Mouse (Mus musculus) naive thymus-derived CD4-positive, alpha-beta T cell, adult 2 months (primary cell): Measurements from ENCODE around the gene Flt3l.
A peak's percentile ranks its signal among the peaks of the same experiment; 100 is the strongest.
"Not testable (repeated sequence)": the region's sequence is repeated elsewhere in the genome, so short reads cannot be mapped to it uniquely, and the experiment has no call there.

Experiments used
- DNase-seq: peaks from one replicate; pipeline ENCODE4 v3.0.0-alpha.2; 2011; ENCODE audit warnings: low read depth

Flt3l gene

GRCm38 (mm10) chr7:45123186-45123570 is 13.1 kb downstream of the Flt3l start:
- DNase-seq: peak; percentile 63

GRCm38 (mm10) chr7:45122561-45123185 is 13.6 kb downstream of the Flt3l start:
- peak; percentile 47 for DNase-seq

DNA sequence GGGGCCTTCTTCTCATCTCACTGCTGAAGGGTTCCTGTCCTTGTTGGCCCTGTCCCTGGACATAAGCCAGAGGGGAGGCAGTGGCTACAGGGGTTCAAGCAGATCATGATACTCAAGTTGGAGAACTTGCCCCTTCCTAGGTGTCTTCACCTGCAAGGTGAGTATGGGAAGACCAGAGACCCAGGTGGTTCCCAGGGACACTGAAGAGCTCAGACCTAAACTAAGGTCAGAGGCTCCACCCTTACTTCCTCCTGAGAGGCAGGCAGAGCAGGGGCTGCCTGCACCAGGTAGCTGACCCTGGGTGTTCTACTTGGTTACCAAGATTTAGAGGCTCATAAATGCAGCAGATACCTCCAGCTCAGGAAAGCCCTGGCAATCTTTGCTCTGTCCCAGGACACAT is 14.3 kb downstream of the Flt3l start:
- no peak for DNase-seq

DNA sequence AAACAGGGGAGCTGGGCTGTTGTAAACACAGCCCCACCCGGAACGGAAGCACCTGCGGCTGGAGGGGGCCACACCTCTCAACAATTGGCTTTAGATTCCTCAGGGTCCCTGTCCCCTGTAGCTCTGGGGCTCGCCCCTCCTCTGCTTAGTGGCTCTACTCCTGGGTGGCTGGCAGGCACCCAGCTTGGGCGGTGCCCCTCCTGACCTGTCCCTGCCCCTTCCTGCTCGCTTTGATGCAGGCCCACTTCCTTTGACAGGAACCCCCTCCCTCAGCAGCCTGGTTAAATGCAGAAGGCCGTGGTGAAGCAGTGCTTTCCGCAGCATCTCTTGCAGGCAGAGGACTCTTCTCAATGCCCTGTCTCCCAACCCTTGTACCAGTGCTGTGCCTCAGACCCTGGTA is 14.8 kb downstream of the Flt3l start:
- peak; percentile 90 for DNase-seq

- DNase-seq: peak; percentile 58
Measured at GRCm38 (mm10) chr7:45119780-45120709, 16.2 kb downstream of the Flt3l start.

DNA sequence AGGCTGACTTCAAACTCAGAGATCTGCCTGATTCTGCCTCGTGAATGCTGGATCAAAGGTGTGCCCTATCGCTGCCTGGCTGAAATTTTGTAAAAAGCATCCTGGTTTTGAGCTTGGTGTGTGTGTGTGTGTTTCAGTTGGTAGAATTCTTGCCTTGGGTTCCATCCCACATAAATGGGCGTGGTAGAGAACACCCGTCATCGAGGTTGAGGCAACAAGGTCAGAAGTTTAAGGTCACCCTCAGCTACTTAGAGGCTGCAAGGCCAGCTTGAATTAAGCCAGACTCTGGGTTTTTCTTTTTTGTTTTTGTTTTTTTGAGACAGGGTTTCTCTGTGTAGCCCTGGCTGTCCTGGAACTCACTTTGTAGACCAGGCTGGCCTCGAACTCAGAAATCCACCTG is 17.9 kb downstream of the Flt3l start:
- no peak for DNase-seq

- no peak for DNase-seq
Measured at GRCm38 (mm10) chr7:45117566-45117965, 18.7 kb downstream of the Flt3l start.

- DNase-seq: no peak
Measured at GRCm38 (mm10) chr7:45113476-45113875, 22.8 kb downstream of the Flt3l start.

- DNase-seq: no peak
Measured at GRCm38 (mm10) chr7:45112529-45112928, 23.7 kb downstream of the Flt3l start.

- DNase-seq: no peak
Measured at GRCm38 (mm10) chr7:45111940-45112339, 24.3 kb downstream of the Flt3l start.

DNA sequence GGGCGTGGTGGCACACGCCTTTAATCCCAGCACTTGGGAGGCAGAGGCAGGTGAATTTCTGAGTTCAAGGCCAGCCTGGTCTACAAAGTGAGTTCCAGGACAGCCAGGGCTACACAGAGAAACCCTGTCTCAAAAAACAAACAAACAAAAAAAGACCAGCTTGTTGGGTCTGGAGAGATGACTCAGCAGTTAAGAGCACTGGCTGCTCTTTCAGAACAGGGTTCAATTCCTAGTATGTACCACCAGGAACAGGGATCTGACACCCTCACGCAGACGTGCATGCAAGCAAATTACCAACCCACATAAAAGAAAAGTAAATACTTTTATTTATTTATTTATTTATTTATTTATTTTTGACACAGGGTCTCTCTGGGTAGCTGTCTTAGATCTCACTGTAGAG is 26.1 kb downstream of the Flt3l start:
- not testable (repeated sequence) for DNase-seq

- DNase-seq: no peak
Measured at GRCm38 (mm10) chr7:45107052-45107645, 29.1 kb downstream of the Flt3l start.

- no peak for DNase-seq
Measured at GRCm38 (mm10) chr7:45106441-45106840, 29.8 kb downstream of the Flt3l start.

DNA sequence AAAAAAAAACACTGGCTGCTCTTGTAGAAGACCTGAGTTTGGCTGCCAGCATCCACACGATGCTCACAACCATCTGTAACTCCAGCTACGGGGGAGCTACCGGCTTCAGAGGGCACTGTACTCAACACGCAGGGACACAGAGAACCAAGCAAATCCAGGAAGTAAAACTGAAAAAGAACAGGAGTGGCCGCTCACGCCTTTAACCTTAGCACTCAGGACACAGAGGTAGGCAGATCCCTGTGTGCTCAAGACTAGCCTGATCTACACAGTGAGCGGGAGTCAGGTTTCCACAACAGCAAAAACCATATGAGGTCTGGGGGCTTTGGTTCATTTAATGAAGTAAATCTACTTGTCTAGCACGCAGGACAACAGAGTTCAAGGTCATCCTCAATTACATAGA is 30.7 kb downstream of the Flt3l start:
- DNase-seq: no peak

DNA sequence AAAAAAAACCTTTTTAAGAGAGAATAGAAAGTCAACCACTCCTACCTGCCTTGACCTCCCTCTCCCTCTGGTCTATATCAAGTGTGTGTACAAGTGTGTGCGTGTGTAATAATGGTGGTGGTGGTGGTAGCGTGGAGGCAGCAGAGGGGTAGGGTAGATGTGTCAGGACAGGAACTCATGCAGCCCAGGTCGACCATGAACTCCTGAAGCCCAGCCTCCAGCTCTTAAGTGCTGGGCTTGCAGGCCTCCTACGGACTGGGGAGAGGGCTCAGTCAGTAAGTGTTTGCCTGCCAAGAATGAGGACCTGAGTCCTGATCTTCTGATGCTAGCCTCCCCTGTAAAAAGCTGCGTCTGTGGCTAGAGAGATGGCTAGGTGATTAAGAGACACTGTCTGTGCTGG is 31.3 kb downstream of the Flt3l start:
- DNase-seq: no peak

GRCm38 (mm10) chr7:45103652-45104180 is 32.5 kb downstream of the Flt3l start, which contains the start of gene Fcgrt:
Gene Fcgrt (minus strand): TSS chr7:45103851.
- DNase-seq: no peak

GRCm38 (mm10) chr7:45102940-45103585 is 33.2 kb downstream of the Flt3l start:
- DNase-seq: no peak

DNA sequence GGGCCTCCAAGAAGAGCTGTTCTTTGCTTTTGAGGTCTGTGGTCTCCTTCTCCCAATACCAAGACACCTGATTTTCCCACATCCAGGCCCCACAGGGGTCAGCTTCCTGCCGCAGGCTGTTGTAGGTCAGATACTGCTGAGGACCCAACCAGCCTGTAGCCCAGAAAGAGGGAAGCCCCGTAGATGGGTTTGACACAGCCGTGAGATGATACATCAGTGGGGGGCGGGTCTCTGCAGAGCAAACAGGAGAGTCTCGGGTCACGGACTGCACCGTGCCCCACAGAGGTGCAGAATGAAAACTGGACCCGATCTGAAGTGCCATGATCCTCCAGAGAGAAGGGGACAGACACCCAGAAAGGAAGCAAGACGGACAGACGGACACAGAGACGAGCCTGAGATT is 33.8 kb downstream of the Flt3l start:
- no peak for DNase-seq

DNA sequence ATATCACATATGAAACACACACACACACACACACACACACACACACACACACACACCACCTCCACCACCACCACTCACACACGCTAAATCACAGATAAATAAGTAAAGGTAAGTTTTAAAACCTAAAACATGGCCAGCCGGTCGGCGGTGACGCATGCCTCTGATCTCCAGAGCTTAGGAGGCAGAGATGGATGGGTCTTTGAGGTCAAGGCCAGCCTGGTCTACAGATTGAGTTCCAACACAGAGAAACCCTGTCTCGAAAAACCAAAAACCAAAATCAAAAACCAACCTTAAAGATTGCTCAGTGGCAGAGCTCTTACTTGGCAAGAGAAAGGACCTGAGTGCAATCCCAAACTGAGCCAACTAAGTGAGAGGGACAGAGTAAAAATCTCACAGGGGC is 36.2 kb downstream of the Flt3l start:
- DNase-seq: no peak

DNA sequence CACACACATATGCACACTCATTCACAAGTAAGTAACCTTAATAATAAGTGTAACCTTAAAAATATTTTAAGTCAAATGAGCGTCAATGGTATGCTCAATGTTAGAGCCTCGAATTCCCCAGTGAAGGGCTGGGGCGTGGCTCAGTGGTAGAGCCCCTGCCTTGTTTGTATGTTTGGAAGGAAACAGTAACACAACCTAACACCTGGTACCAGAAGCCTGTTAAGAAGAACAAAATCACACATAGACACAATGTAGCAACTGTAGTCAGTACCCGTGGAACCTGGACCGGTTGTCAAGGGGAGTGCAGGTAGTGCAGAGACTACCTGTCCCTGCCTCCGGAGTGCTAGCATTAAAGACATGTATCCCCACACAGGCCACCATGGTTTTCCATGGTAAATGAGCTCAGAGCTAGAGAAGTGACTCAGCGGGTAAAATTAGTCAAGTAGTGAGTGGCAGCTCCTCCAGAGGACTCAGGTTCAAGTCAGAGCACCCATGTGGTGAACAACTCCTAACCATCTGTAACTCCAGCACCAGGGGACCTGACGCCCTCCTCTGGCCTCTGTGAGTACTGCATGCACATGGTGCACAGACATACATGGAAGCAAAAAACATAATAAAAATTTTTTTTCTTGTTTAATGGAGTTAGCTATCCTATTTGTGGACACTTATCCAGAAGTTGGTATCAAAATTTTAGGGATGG is 37.5 kb downstream of the Flt3l start:
- no peak for DNase-seq

DNA sequence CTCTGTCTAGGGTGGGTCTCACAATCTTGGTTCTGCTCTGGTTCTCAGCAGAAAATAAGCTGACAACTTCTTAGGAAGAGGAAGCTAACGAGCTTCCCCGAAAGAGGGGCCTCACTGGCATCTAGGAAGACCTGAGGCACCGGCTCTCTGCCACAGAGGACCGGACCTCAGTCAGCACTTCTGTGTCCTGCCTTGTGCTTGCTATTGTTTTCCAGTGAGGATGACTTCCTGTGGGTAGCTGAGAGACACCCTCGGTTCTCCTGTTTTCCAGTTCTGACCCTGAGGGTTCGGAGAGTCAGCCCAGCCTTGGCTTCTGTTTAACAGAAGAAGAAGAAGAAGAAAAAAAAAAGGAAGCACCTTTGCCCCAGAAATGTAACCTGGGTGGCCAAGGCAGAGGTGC is 38.8 kb downstream of the Flt3l start:
- no peak for DNase-seq

- not testable (repeated sequence) for DNase-seq
Measured at GRCm38 (mm10) chr7:45095965-45096364, 40.3 kb downstream of the Flt3l start.
